Mouse (Mus musculus) skeletal muscle tissue, adult 2 months (tissue): ENCODE measurements around the gene Entpd1.

ENCODE experiments used
- DNase-seq: peaks from one replicate; pipeline ENCODE4 v3.0.0-alpha.2; 2012; ENCODE audit warnings: low read depth, low spot score

Gene Entpd1

GRCm38 (mm10) chr19:40665778-40666177 lies 53.6 kb downstream of the Entpd1 start:
- no peak for DNase-seq

- DNase-seq, result no peak
Measured at GRCm38 (mm10) chr19:40667111-40667510, 54.9 kb downstream of the Entpd1 start.

- no peak for DNase-seq
Measured at GRCm38 (mm10) chr19:40675329-40675728, 63.2 kb downstream of the Entpd1 start.

- DNase-seq, result no peak
Measured at GRCm38 (mm10) chr19:40678087-40678486, 65.9 kb downstream of the Entpd1 start.

- peak; percentile 63 for DNase-seq
Measured at GRCm38 (mm10) chr19:40678532-40679307, 66.6 kb downstream of the Entpd1 start.

- no peak for DNase-seq
Measured at GRCm38 (mm10) chr19:40679632-40680031, 67.5 kb downstream of the Entpd1 start.

- no peak for DNase-seq
Measured at GRCm38 (mm10) chr19:40684124-40684523, 72.0 kb downstream of the Entpd1 start.

- no peak for DNase-seq
Measured at GRCm38 (mm10) chr19:40684566-40684965, 72.4 kb downstream of the Entpd1 start.

GRCm38 (mm10) chr19:40687291-40687927 lies 75.2 kb downstream of the Entpd1 start:
- no peak for DNase-seq

- no peak for DNase-seq
Measured at GRCm38 (mm10) chr19:40693201-40693600, 81.0 kb downstream of the Entpd1 start.

GRCm38 (mm10) chr19:40696116-40696515 lies 84.0 kb downstream of the Entpd1 start:
- no peak for DNase-seq

- DNase-seq, result no peak
Measured at GRCm38 (mm10) chr19:40698103-40698853, 86.1 kb downstream of the Entpd1 start.

GRCm38 (mm10) chr19:40699816-40700215 lies 87.7 kb downstream of the Entpd1 start:
- DNase-seq, result no peak

GRCm38 (mm10) chr19:40702406-40702805 lies 90.2 kb downstream of the Entpd1 start:
- DNase-seq, result peak; percentile 49

- no peak for DNase-seq
Measured at GRCm38 (mm10) chr19:40712889-40713628, 100.9 kb downstream of the Entpd1 start.

GRCm38 (mm10) chr19:40714700-40715099 lies 102.5 kb downstream of the Entpd1 start:
- DNase-seq, result no peak

- DNase-seq, result no peak
Measured at GRCm38 (mm10) chr19:40716981-40717380, 104.8 kb downstream of the Entpd1 start.

GRCm38 (mm10) chr19:40719439-40720105 lies 107.4 kb downstream of the Entpd1 start:
- DNase-seq, result no peak

GRCm38 (mm10) chr19:40720381-40720780 lies 108.2 kb downstream of the Entpd1 start:
- no peak for DNase-seq

GRCm38 (mm10) chr19:40722137-40723038 lies 110.2 kb downstream of the Entpd1 start:
- no peak for DNase-seq
